Mouse (Mus musculus) layer of hippocampus, adult 11-12 months (tissue): ENCODE data around the gene Nfe2l2.
"Not testable (repeated sequence)": the region's sequence is repeated elsewhere in the genome, so short reads cannot be mapped to it uniquely, and the experiment has no call there.

ENCODE experiments used
- DNase-seq: peaks from one replicate; pipeline ENCODE4 v3.0.0; 2022; ENCODE audit warnings: low spot score

Nfe2l2 gene

GRCm38 (mm10) chr2:75713083-75713482, 8.6 kb upstream of the Nfe2l2 start:
- no peak for DNase-seq

- DNase-seq: no peak
Measured at GRCm38 (mm10) chr2:75707420-75707819, 3.0 kb upstream of the Nfe2l2 start.

- DNase-seq: no peak
Measured at GRCm38 (mm10) chr2:75706435-75706834, 2.0 kb upstream of the Nfe2l2 start.

- DNase-seq: peak; percentile 41
Measured at GRCm38 (mm10) chr2:75705162-75705752, 816 bp upstream of the Nfe2l2 start.

GRCm38 (mm10) chr2:75703375-75704181, 863 bp downstream of the Nfe2l2 start:
- peak; percentile 82 for DNase-seq

- no peak for DNase-seq
Measured at GRCm38 (mm10) chr2:75702588-75702976, 1.9 kb downstream of the Nfe2l2 start.

GRCm38 (mm10) chr2:75701822-75702587, 2.4 kb downstream of the Nfe2l2 start:
- DNase-seq: no peak

GRCm38 (mm10) chr2:75701207-75701606, 3.2 kb downstream of the Nfe2l2 start:
- no peak for DNase-seq

GRCm38 (mm10) chr2:75700543-75700942, 3.9 kb downstream of the Nfe2l2 start:
- no peak for DNase-seq

GRCm38 (mm10) chr2:75698874-75699273, 5.6 kb downstream of the Nfe2l2 start:
- no peak for DNase-seq

GRCm38 (mm10) chr2:75698007-75698406, 6.4 kb downstream of the Nfe2l2 start:
- no peak for DNase-seq

GRCm38 (mm10) chr2:75697222-75697621, 7.2 kb downstream of the Nfe2l2 start:
- DNase-seq: no peak

GRCm38 (mm10) chr2:75696371-75696770, 8.1 kb downstream of the Nfe2l2 start:
- DNase-seq: no peak

- DNase-seq: no peak
Measured at GRCm38 (mm10) chr2:75695676-75696350, 8.6 kb downstream of the Nfe2l2 start.

- not testable (repeated sequence) for DNase-seq
Measured at GRCm38 (mm10) chr2:75694926-75695325, 9.5 kb downstream of the Nfe2l2 start.

GRCm38 (mm10) chr2:75692369-75692768, 12.1 kb downstream of the Nfe2l2 start:
- no peak for DNase-seq

- no peak for DNase-seq
Measured at GRCm38 (mm10) chr2:75691316-75691715, 13.1 kb downstream of the Nfe2l2 start.

- DNase-seq: no peak
Measured at GRCm38 (mm10) chr2:75690656-75691055, 13.8 kb downstream of the Nfe2l2 start.

- no peak for DNase-seq
Measured at GRCm38 (mm10) chr2:75689482-75690158, 14.8 kb downstream of the Nfe2l2 start.

- no peak for DNase-seq
Measured at GRCm38 (mm10) chr2:75688901-75689300, 15.5 kb downstream of the Nfe2l2 start.

GRCm38 (mm10) chr2:75687040-75687749, 17.2 kb downstream of the Nfe2l2 start:
- DNase-seq: no peak
